Mouse (Mus musculus) heart, postnatal 0 days (tissue): ENCODE measurements around the gene Tulp2.

Experiments used
- CTCF ChIP-seq: IDR thresholded peaks from 2 replicates; pipeline ENCODE4 v1.5.1; 2016; ENCODE audit warnings: antibody characterized with exemption, control low read depth, low read depth
- EP300 ChIP-seq: IDR thresholded peaks from 2 replicates; pipeline ENCODE4 v1.6.1; 2016; ENCODE audit warnings: antibody characterized with exemption, low read depth

DNA sequence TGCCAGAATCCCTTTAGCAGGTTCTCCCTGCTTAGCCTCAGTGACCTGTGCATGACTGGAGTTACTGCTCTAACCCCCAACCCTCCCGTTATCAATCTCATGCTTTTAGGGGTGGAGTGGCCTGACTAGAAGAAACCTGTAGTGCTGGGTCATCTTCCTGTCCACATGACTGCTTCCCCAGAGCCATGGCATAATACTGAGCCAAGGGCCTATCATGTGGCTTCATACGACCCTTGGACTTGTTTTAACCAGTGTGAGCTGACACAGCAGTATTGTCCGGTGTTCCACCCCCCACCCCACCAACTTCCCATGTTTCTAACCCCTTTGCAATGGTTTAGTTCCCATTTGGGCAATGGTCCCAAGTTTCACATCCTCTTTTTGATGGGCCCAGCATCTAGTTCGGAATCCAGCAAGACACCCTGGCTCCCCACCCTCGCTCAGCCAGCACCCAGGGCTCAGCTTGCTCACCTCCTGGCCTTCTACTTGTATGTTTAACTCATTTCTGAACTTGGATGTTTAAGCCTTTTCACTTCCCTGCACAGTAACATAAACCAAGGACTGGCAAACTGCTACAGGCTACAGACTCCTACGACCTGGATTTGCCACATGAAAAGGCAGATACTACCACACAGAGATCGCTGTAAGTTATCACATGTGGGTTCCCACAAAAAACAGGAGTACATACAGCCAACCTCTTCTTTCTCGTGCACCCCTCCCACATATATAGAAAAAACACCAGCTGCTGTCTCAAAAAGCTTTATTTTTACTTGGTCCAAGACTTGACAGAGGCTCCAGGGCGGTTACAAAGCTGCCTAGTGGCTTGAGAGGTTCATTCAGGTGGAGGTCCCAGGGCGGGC lies 24.2 kb upstream of the Tulp2 start:
- TF ChIP-seq CTCF (no peak), EP300 (peak; percentile 53; the same call in 1 of the 2 replicates)
